Mouse (Mus musculus) CD8-positive naive resting alpha-beta T cell, adult 57 days (primary cell): ENCODE results near the gene Bdh2. TPM values are rescaled to one million over a fixed set of nuclear protein-coding genes. Genes with fewer than 3 reads are reported as not detected.

Experiments used
- total RNA-seq: library from RNA; stranded (reverse); gene quantifications from one replicate; pipeline ENCODE4 v1.2.4, GENCODE M21; 2023

The Bdh2 gene
- total RNA-seq, result not detected

GRCm38 (mm10) chr3:135280669-135281415, at the start of gene Bdh2:
Gene Bdh2, plus strand, starts transcription at chr3:135281221.

GRCm38 (mm10) chr3:135307411-135308259, 26.6 kb downstream of the Bdh2 start, which contains the start of gene Slc9b2:
Gene Slc9b2, plus strand, starts transcription at chr3:135307700.

DNA sequence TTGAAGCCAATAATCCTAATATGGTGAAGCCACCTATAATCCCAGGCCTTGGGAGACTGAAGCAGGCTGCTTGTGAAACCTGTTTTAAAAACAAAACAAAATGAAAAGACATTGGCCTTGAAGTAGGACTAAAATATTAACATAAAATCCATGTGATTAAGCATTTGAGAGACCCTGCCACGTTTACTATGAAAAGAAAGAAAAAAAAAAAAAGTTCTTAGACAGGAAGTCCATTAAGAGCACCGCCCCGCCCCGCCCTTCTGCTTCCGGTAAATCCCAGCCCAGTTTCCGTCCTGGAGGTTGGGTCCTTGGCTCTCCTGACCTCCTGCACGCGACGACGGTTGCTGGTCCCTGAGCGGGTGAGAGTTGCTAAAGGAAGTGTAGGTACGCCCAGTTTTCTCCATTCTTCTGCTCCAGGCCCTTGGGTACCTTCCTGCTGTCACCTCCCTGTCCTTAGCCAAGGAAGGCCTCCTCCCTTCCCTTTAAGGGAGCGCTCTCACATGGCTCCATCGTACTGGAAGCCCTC, 66.8 kb downstream of the Bdh2 start, which contains the start of gene Slc9b1:
Gene Slc9b1, plus strand, starts transcription at position 291 of the 526 bp plus-strand sequence.

Other genes starting within 250 kb of the Bdh2 start
- gene Cenpe, start 68.7 kb upstream of the Bdh2 start, total RNA-seq, result 1.4 TPM
- gene Slc9b2, start 26.5 kb downstream of the Bdh2 start, total RNA-seq, result not detected
- gene Slc9b1, start 66.8 kb downstream of the Bdh2 start, total RNA-seq, result not detected
- gene Cisd2, start 142.7 kb downstream of the Bdh2 start, total RNA-seq, result 47.6 TPM
- 481 TPM for gene Ube2d3, start 156.9 kb downstream of the Bdh2 start, total RNA-seq
- gene Manba, start 204.4 kb downstream of the Bdh2 start, total RNA-seq, result 10.1 TPM